Mouse (Mus musculus): Measurements from ENCODE around the gene Dync2li1. TPM values are rescaled to one million over a fixed set of nuclear protein-coding genes. Genes with fewer than 3 reads are reported as not detected.

Dync2li1 gene
- polyA plus RNA-seq, 1 experiment from 2014 or later: 33.4 TPM

GRCm38 (mm10) chr17:84656653-84657421, 30.5 kb downstream of the Dync2li1 start:
- Histone ChIP-seq H3K36me3 (peaks cover 8% of the 10 kb centered on the region; the same call in 1 of the 2 replicates), H3K4me3 (no peak overlapping the region), H3K27me3 (ENCODE audit: low read depth, poor library complexity, severe bottlenecking) (no peaks in the 10 kb centered on the region), H3K9me3 (replicated peaks) (no peaks in the 10 kb centered on the region), H3K4me1 (peaks cover 31% of the 10 kb centered on the region), H3K27ac (no peak overlapping the region)
- DNase-seq (ENCODE audit: low spot score): no peak
- 77% methylated on average over 19 of the region's 19 CpGs for WGBS

GRCm38 (mm10) chr17:84657422-84657732, 31.1 kb downstream of the Dync2li1 start:
- WGBS: 81% methylated on average over 3 of the region's 3 CpGs
- no peak overlapping the region for H3K27ac ChIP-seq
- DNase-seq (ENCODE audit: low spot score): no peak
- H3K27me3 ChIP-seq (ENCODE audit: low read depth, poor library complexity, severe bottlenecking): no peaks in the 10 kb centered on the region
- no peaks in the 10 kb centered on the region for H3K9me3 ChIP-seq (replicated peaks)
- no peak overlapping the region for H3K4me3 ChIP-seq
- peaks cover 36% of the 10 kb centered on the region for H3K4me1 ChIP-seq
- peaks cover 6% of the 10 kb centered on the region; the same call in 1 of the 2 replicates for H3K36me3 ChIP-seq

GRCm38 (mm10) chr17:84657782-84658181, 31.5 kb downstream of the Dync2li1 start:
- H3K36me3 ChIP-seq: peaks cover 6% of the 10 kb centered on the region; the same call in 1 of the 2 replicates
- H3K27ac ChIP-seq: no peak overlapping the region
- H3K4me3 ChIP-seq: no peak overlapping the region
- no peaks in the 10 kb centered on the region for H3K27me3 ChIP-seq (ENCODE audit: low read depth, poor library complexity, severe bottlenecking)
- no peaks in the 10 kb centered on the region for H3K9me3 ChIP-seq (replicated peaks)
- DNase-seq (ENCODE audit: low spot score): no peak
- WGBS: 75% methylated on average over 7 of the region's 7 CpGs
- H3K4me1 ChIP-seq: peaks cover 36% of the 10 kb centered on the region

- Histone ChIP-seq H3K36me3 (peaks cover 6% of the 10 kb centered on the region; the same call in 1 of the 2 replicates), H3K27me3 (ENCODE audit: low read depth, poor library complexity, severe bottlenecking) (no peaks in the 10 kb centered on the region), H3K27ac (no peak overlapping the region), H3K9me3 (replicated peaks) (no peaks in the 10 kb centered on the region), H3K4me3 (no peak overlapping the region), H3K4me1 (peaks cover 36% of the 10 kb centered on the region)
- no peak for DNase-seq (ENCODE audit: low spot score)
- WGBS: 34% methylated on average over 5 of the region's 5 CpGs
These were observed 31.9 kb downstream of the Dync2li1 start for GRCm38 (mm10) chr17:84658195-84658594.

GRCm38 (mm10) chr17:84658951-84659350, 32.7 kb downstream of the Dync2li1 start:
- no peaks in the 10 kb centered on the region for H3K27me3 ChIP-seq (ENCODE audit: low read depth, poor library complexity, severe bottlenecking)
- no peak overlapping the region for H3K4me3 ChIP-seq
- DNase-seq (ENCODE audit: low spot score): no peak
- no peak overlapping the region for H3K27ac ChIP-seq
- no peaks in the 10 kb centered on the region for H3K9me3 ChIP-seq (replicated peaks)
- 88% methylated on average over 8 of the region's 8 CpGs for WGBS
- H3K36me3 ChIP-seq: no peaks in the 10 kb centered on the region
- H3K4me1 ChIP-seq: peaks cover 36% of the 10 kb centered on the region

DNA sequence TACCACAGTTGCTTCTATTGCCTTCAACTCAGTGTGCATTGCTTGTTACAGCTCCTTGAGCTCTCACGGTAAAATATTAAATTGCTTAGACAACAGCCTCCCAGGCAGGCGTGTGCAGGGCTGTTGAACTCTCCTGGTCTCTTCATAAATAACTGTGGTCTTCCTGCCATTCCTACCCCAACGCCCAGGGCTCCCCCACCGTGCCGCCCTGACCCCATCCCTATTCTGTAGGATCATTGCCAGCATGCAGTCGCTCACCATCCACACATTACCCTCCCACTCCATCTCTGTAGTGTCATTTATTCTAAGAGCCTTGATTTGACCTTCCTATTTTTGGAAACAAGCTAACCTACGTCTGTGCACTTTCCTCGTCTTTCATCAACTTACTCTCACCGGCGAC, 38.8 kb downstream of the Dync2li1 start:
- DNase-seq (ENCODE audit: low spot score): no peak
- 42% methylated on average over 10 of the region's 10 CpGs for WGBS
- Histone ChIP-seq H3K9me3 (replicated peaks) (no peaks in the 10 kb centered on the region), H3K4me3 (0 out of 2 replicates have a peak overlapping the region, but pooled peaks have one; percentile 10), H3K4me1 (peaks cover 28% of the 10 kb centered on the region), H3K36me3 (no peaks in the 10 kb centered on the region), H3K27ac (no peak overlapping the region; the same call in 1 of the 2 replicates), H3K27me3 (ENCODE audit: low read depth, poor library complexity, severe bottlenecking) (no peaks in the 10 kb centered on the region)

DNA sequence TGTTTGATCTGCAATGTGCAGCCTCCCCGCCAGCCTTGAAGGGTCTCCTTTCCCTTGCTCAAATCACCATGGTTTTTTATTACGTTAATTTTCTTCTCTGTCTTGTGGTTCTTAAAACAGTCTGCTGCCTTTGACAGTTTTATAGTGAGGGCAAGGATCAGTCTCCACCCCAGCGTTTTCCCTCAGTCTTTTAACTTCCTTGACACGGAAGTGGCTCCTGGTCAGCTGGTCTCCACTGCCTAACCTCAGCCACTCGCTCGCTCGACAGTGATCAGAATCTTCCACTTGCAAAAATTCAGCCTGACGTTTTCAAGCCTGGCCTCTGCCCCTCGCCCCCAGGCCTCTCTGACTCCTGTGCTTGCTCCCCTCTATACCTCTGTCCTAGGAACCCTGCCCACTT, 39.4 kb downstream of the Dync2li1 start:
- Histone ChIP-seq H3K9me3 (replicated peaks) (no peaks in the 10 kb centered on the region), H3K27me3 (ENCODE audit: low read depth, poor library complexity, severe bottlenecking) (no peaks in the 10 kb centered on the region), H3K4me3 (0 out of 2 replicates have a peak overlapping the region, but pooled peaks have one; percentile 10), H3K27ac (peak overlapping the region; percentile 26; the same call in 1 of the 2 replicates), H3K36me3 (no peaks in the 10 kb centered on the region), H3K4me1 (peaks cover 28% of the 10 kb centered on the region)
- 8% methylated on average over 9 of the region's 9 CpGs for WGBS
- DNase-seq (ENCODE audit: low spot score): peak; percentile 41

DNA sequence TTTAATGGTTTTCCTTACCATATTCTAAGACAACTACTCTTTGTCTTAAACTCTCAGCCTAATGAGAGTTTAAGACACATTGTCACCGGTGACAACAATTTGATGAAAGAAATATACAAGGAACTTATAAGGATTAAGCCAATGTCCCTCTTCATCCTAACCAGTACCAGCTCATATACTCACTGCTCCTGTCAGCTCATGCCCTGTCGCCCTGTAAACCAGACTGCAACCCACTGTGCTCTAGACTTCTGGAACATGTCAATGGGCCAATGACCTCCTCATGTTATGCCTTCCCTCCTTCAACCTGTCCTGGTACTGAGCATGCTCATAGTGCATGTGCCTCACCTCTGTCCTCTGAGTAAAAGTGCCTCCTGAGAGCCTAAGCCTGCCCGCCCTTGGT, 41.6 kb downstream of the Dync2li1 start:
- Histone ChIP-seq H3K4me1 (peaks cover 21% of the 10 kb centered on the region), H3K27ac (no peak overlapping the region), H3K9me3 (replicated peaks) (no peaks in the 10 kb centered on the region), H3K36me3 (no peaks in the 10 kb centered on the region), H3K27me3 (ENCODE audit: low read depth, poor library complexity, severe bottlenecking) (no peaks in the 10 kb centered on the region), H3K4me3 (no peak overlapping the region)
- 85% methylated on average over 3 of the region's 3 CpGs for WGBS
- no peak for DNase-seq (ENCODE audit: low spot score)

GRCm38 (mm10) chr17:84672376-84673369, 46.4 kb downstream of the Dync2li1 start:
- Histone ChIP-seq H3K4me3 (no peak overlapping the region), H3K9me3 (replicated peaks) (no peaks in the 10 kb centered on the region), H3K36me3 (no peaks in the 10 kb centered on the region), H3K27ac (no peak overlapping the region), H3K27me3 (ENCODE audit: low read depth, poor library complexity, severe bottlenecking) (peaks cover 11% of the 10 kb centered on the region; the same call in 1 of the 2 replicates), H3K4me1 (peaks cover 14% of the 10 kb centered on the region)
- DNase-seq (ENCODE audit: low spot score): no peak
- 81% methylated on average over 16 of the region's 16 CpGs for whole genome bisulfite sequencing

- no peak overlapping the region for H3K4me3 ChIP-seq
- peaks cover 11% of the 10 kb centered on the region; the same call in 1 of the 2 replicates for H3K27me3 ChIP-seq (ENCODE audit: low read depth, poor library complexity, severe bottlenecking)
- no peaks in the 10 kb centered on the region for H3K9me3 ChIP-seq (replicated peaks)
- no peaks in the 10 kb centered on the region for H3K36me3 ChIP-seq
- WGBS: 39% methylated on average over 7 of the region's 7 CpGs
- H3K4me1 ChIP-seq: peaks cover 10% of the 10 kb centered on the region
- no peak overlapping the region for H3K27ac ChIP-seq
- no peak for DNase-seq (ENCODE audit: low spot score)
These were observed 47.8 kb downstream of the Dync2li1 start for GRCm38 (mm10) chr17:84674048-84674447.

DNA sequence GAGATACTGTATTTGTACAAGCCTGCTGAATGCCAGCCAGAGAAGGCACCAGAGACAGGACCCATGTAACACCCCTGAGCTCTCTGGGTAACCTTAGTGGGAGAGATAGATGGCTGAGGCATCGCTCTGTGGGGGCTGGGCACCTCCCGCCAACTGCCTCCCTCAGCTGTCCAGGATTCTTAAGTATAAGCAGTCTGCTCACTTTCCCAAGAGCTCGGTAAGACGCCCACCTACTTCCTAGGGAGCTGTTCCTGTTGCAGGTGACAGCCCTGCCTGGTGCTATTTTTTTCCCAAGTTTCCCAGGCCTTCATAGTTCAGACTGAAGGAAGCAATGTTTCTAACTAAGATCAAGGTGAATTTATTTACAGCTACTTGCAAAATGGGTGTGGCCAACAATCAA, 48.9 kb downstream of the Dync2li1 start:
- 63% methylated on average over 4 of the region's 4 CpGs for WGBS
- peaks cover 11% of the 10 kb centered on the region; the same call in 1 of the 2 replicates for H3K27me3 ChIP-seq (ENCODE audit: low read depth, poor library complexity, severe bottlenecking)
- peaks cover 10% of the 10 kb centered on the region for H3K4me1 ChIP-seq
- DNase-seq (ENCODE audit: low spot score): no peak
- no peak overlapping the region for H3K27ac ChIP-seq
- no peak overlapping the region for H3K4me3 ChIP-seq
- H3K36me3 ChIP-seq: no peaks in the 10 kb centered on the region
- no peaks in the 10 kb centered on the region for H3K9me3 ChIP-seq (replicated peaks)

GRCm38 (mm10) chr17:84675951-84676366, 49.7 kb downstream of the Dync2li1 start, which contains the start of gene Abcg8:
Gene Abcg8, plus strand, starts transcription at chr17:84676302.
- peaks cover 11% of the 10 kb centered on the region; the same call in 1 of the 2 replicates for H3K27me3 ChIP-seq (ENCODE audit: low read depth, poor library complexity, severe bottlenecking)
- peak within 1 kb of the TSS; percentile 51 for H3K4me3 ChIP-seq
- DNase-seq (ENCODE audit: low spot score): peak; percentile 68
- H3K27ac ChIP-seq: peak within 1 kb of the TSS; percentile 74
- no peaks in the 10 kb centered on the region for H3K9me3 ChIP-seq (replicated peaks)
- H3K4me1 ChIP-seq: peaks cover 10% of the 10 kb centered on the region
- WGBS: under 1% methylated on average over 24 of the region's 24 CpGs
- no peaks in the 10 kb centered on the region for H3K36me3 ChIP-seq

All from limb, embryonic 10.5 days (tissue).